Mouse (Mus musculus): Measurements from ENCODE around the gene Tldc1.

GRCm38 (mm10) chr8:119712226-119712625, 66.0 kb downstream of the Tldc1 start:
- no peak for TF ChIP-seq CTCF (conservative IDR thresholded peaks at IDR 0.05; ENCODE audit: low read length)
- TF ChIP-seq NANOG (IDR thresholded peaks at IDR 0.05; ENCODE audit: borderline replicate concordance, low read length) = no peak
- no peak for TF ChIP-seq POU5F1 (IDR thresholded peaks at IDR 0.05; ENCODE audit: borderline replicate concordance, low read length)

Measured in E14TG2a.4 (cell line).